Mouse (Mus musculus): ENCODE measurements around the gene Gm10799.
"Not testable (repeated sequence)": the region's sequence is repeated elsewhere in the genome, so short reads cannot be mapped to it uniquely, and the experiment has no call there.

Gene Gm10799

DNA sequence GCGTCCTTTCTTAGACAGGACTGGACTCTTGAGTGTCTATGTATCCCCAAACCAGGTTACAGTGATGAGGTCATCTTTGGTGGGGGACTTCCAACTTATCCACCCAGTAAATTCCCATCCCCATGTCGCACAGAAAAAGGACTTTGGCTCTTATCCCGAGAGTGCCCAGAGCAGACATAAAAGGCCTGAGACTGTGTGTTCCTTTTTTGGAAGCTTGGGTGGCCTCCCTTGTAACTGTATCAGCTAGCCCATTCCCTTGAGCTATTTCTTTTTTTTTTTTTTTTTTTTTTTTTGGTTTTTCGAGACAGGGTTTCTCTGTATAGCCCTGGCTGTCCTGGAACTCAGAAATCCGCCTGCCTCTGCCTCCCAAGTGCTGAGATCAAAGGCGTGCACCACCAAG lies 2.8 kb downstream of the Gm10799 start, which contains the start of gene Gm10912:
TSS of gene Gm10912 (plus strand) at position 301 of the 400 bp plus-strand sequence.
- DNase-seq (ENCODE audit: low spot score): not testable (repeated sequence)

DNA sequence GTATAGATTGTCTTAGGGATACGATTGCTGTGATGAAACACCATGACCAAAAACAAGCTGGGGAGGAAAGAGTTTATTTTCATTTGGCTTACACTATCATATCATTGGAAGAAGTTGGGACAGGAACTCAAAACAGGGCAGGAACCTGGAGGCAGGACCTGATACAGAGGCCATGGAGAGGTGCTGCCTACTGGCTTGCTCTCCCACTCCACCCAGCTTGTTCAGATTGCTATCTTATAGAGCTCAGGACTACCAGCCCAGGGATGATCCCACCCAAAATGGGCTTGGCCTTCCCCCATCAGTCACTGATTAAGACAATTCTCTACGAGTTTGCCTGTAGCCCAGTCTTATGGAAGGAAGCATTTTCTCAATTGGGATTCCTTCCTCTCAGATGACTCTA lies 4.2 kb downstream of the Gm10799 start:
- no peak for DNase-seq (ENCODE audit: low spot score)

- DNase-seq (ENCODE audit: low spot score): no peak
Observed at GRCm38 (mm10) chr2:104062665-104063064, 5.7 kb downstream of the Gm10799 start.

- no peak for DNase-seq (ENCODE audit: low spot score)
Observed at GRCm38 (mm10) chr2:104060996-104061395, 7.4 kb downstream of the Gm10799 start.

- DNase-seq (ENCODE audit: low spot score): no peak
Observed at GRCm38 (mm10) chr2:104059786-104060185, 8.6 kb downstream of the Gm10799 start.

DNA sequence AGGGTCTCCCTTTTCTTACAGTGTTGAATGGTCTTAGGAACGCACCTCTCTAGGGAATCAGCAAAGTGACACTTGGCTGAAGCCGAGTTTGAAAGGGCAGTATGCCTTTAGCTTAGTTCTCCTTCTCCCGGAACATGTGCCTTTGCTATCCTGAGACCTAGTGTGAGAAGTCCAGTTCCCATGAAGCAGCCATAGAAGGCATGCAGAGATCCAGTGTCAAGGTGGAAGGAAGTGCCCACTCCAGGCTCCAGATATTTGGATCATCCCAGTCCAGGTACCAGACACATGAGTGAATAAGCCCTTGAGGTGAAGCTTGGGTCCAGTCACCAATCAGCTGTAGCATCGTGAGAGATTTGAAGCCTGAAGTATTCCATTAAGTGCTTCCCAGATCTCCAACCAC lies 9.4 kb downstream of the Gm10799 start:
- DNase-seq (ENCODE audit: low spot score): no peak

DNA sequence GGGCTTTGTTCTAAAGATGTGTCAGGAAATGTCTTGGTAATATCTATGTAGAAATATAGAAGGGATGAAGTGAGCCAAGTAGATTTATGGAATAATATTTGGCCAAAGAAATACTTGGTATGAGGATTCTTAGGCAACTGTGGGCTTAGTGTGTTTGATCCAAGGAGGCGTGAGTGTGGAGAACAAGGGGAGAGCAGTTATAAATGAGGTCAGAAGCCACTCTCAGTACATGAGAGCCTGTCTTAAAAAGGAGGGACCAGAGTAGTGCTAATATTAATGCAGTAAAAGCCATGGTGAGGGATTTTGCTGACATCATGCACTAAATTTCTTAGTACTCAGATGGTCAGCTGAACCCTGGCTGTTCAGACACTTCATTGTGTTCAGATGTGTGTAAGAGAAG lies 10.0 kb downstream of the Gm10799 start:
- DNase-seq (ENCODE audit: low spot score): no peak

DNA sequence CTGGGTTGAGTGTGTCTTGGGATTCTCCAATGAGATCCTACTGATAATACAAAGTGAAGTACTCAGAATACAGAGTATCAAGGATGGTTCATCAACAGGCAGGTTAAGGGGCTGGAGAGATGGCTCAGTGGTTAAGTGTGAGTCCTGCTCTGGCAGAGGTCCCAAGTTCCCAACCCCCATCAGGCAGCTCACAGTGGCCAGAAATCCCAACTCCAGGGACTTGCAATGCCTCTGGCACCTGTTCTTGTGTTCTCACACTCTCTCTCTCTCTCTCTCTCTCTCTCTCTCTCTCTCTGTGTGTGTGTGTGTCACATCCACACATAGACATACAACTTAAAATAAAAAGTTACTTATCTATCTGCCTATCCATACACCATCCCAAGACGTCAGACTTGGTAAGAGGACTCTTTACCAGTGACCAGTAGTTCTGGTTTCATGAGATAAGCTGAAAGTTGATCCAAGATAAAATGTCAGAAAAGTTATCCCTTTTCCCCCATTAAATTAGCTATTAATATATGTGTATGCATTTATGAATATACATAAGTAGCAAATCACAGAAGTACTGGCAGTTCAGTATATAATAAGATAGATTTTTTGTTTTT lies 23.8 kb downstream of the Gm10799 start:
- DNase-seq (ENCODE audit: low spot score): no peak

DNA sequence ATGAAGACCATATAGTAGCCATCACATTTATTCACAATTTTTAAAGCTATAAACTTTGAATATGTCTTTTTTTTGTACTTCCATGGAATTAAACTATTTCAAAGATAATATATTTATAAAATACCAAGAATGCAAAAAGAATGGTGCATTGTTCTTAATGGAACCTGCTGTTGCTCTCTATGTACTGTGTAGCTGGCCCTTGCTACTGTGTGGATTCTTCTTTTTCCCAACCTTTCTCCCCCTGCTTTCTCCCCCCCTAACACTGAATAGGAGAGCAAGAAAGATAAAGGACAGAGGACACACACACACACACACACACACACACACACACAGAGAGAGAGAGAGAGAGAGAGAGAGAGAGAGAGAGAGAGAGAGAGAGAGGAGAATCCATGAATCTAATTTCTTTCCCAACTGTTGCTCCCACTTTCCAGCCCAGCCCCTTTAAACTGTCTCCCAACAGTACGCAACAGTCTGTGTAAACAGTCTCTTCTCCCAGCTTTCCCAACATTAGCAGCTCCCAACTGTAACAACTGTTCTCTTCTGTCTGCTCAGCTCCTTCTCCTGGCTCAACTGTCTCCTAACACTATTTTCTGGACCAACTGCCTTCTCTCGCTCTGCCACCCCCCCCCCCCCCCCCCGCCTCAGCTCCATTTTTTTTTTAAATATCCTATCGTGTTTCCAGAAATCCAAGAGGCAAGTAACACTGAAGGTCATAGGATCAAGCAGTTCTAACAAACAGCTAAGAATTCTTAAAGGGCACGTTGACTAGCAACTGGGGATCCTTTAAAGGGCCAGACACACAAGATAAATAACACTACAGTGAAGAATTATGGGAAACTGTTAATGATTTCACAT lies 24.5 kb downstream of the Gm10799 start:
- DNase-seq (ENCODE audit: low spot score): no peak

GRCm38 (mm10) chr2:104042766-104043165 lies 25.6 kb downstream of the Gm10799 start:
- no peak for DNase-seq (ENCODE audit: low spot score)

DNA sequence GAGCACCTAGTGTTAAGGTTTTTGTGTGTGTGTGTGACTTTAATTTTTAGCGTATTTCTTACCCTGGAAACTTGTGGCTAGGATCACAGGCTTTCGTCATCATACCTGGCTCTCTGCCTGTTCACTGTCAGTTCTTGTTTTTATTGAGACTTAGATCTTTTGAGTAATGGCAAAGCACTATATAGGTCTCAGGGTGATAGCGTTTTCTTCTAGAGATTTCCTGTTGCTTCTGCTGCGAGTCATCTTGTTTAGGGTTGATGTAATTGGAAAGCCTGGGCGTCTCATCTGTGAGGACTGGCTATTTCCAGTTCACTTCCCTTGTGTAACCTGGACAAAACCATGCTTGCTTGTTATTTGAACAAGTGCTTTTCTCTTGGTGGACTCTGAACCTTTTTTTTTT lies 26.7 kb downstream of the Gm10799 start:
- no peak for DNase-seq (ENCODE audit: low spot score)

GRCm38 (mm10) chr2:104038236-104038635 lies 30.1 kb downstream of the Gm10799 start:
- no peak for DNase-seq (ENCODE audit: low spot score)

DNA sequence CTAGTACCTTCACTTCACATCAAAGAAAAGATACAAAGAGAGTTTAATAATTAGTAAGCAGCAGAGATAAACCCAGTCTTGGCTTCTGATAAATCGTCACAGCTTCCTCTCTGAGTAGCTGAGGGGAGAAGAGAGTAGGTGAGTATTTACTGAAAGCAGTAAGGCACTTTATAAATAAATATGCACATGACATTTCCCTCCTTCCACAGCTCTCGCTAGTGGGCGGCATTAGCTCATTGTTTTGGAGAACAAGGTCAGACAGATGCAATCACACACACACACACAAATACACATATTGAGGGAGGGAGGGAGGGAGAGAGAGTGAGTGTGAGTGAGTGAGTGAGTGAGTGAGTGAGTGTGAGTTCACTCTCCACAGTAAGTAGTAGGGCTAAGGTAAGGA lies 32.0 kb downstream of the Gm10799 start:
- DNase-seq (ENCODE audit: low spot score): no peak

DNA sequence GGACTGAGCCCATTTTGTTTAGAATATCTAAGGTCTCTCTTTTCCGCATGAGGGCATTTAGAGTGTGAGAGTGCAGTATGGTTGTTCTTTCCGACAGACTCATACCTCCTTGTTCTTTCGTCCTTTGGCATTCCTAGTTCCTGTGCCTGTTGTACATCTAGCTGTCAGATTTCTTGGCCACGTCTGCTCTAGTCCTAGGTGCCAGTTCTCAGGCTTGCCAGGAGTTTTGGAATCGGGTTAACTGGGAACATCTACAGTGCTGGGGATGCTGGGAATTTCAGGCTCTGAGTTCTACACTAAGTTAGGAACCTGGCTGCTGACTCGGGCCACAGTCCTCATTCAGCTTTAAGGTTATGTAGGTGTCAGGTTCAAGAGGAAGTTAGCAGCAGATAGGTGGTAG lies 32.8 kb downstream of the Gm10799 start:
- DNase-seq (ENCODE audit: low spot score): no peak

GRCm38 (mm10) chr2:104034832-104035472 lies 33.4 kb downstream of the Gm10799 start:
- DNase-seq (ENCODE audit: low spot score): peak; percentile 79

GRCm38 (mm10) chr2:104032056-104032455 lies 36.3 kb downstream of the Gm10799 start:
- DNase-seq (ENCODE audit: low spot score): no peak

DNA sequence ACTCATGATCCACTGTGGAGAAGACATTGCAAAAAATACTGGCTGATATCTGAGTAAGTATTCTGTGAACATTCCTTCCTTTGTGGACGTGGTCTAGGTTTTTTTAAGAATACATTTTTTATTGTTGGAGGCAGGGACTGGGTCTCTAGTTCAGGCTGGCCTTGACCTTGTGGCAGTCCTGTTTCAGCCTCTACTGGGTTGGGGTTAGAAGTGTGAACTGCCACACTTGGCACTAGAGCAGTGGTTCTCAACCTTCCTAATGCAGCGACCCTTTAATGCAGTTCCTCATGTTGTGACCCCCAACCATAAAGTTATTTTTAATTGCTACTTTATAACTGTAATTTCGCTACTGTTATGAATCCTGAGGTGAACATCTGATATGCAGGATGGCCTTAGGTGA lies 38.0 kb downstream of the Gm10799 start:
- DNase-seq (ENCODE audit: low spot score): no peak

GRCm38 (mm10) chr2:104029074-104029473 lies 39.3 kb downstream of the Gm10799 start:
- DNase-seq (ENCODE audit: low spot score): no peak

DNA sequence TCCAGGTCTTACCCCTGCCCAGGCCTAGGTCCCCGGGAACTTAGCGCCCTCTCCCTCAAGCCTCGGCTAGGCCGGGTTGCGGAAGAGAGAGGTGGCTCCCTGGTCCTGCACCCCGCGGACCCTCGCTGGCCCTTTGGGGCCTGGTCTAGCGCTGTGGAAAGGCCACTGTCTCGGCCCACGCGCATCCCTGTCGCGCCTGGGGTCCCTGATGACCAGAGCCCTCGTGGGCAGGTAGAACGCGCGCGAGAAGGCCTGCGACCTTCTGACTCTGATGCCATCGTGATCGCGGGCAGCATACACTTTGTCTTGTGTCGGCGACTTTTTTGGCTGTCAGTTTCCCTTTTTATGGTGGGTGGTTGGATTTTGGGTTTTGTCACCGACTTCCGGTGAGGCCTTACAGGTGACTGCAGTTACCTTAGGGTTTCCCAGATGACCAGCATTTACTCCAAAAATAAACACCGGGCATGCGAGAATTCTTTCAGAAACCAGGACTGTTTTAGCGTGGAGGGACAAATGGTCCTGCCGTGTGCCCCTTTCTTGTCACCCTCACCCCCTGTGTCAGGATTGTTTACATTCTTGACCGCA lies 40.1 kb downstream of the Gm10799 start, which contains the start of gene 4931422A03Rik:
TSS of gene 4931422A03Rik (minus strand) at position 223 of the 585 bp plus-strand sequence.
- peak; percentile 17 for DNase-seq (ENCODE audit: low spot score)

- peak; percentile 87 for DNase-seq (ENCODE audit: low spot score)
Observed at GRCm38 (mm10) chr2:104027458-104028138, 40.8 kb downstream of the Gm10799 start, which contains the start of gene Fbxo3. TSS of gene Fbxo3 (plus strand) at chr2:104027721.

- DNase-seq (ENCODE audit: low spot score): no peak
Observed at GRCm38 (mm10) chr2:104024656-104025055, 43.7 kb downstream of the Gm10799 start.

- DNase-seq (ENCODE audit: low spot score): no peak
Observed at GRCm38 (mm10) chr2:104023096-104023495, 45.3 kb downstream of the Gm10799 start.
